Comparison of ENCODE assay signal across 30 mouse cellular contexts in genomic region chr11:18892470-18892869, GRCm38 (mm10).
DNase-seq lines count a peak whose midpoint lies in the region; ATAC-seq and TF ChIP-seq lines count a peak whose summit lies in the region.
"Had no signal": no experiment of that assay in that cellular context is flagged by ENCODE, and none has a peak within 500 bp of the region (broad histone marks: within the 10 kb centered on the region; RNA-seq: fewer than 3 reads in every experiment).

No protein-coding gene starts in this region.

- DNase-seq in frontal cortex, postnatal 14 days (ENCODE audit: low spot score in 2 of 2) = no peak
- DNase-seq in lung, embryonic 14.5 days = peak; percentile 39
- DNase-seq in lung, adult 2 months = no peak
- DNase-seq in 3T3-L1 (ENCODE audit: low read depth, low spot score) = peak; percentile 75
- DNase-seq in NIH3T3 (ENCODE audit: low read depth) = peak; percentile 73
- no peak for DNase-seq in cerebellum, adult 9-11 months
- DNase-seq: B cell, adult 2 months; cerebellum, adult 11-12 months; cerebellum, postnatal 10 days; kidney, adult 8-10 months; lung, postnatal 10 days; right cerebral cortex, adult 18-20 months; thymus, adult 2 months; thymus, postnatal 36 days had no signal

- no peak overlapping the region for H3K9ac ChIP-seq in lung, embryonic 14.5 days
- H3K9ac ChIP-seq: embryonic facial prominence, embryonic 13.5 days; forebrain, embryonic 15.5 days; heart, embryonic 13.5 days; hindbrain, embryonic 15.5 days; limb, embryonic 12.5 days; liver, embryonic 15.5 days; midbrain, embryonic 12.5 days; neural tube, embryonic 12.5 days had no signal

- H3K27me3 ChIP-seq in lung, embryonic 14.5 days (ENCODE audit: insufficient read depth, low read length) = no peaks in the 10 kb centered on the region
- H3K27me3 ChIP-seq: embryonic facial prominence, embryonic 13.5 days; forebrain, embryonic 15.5 days; heart, embryonic 13.5 days; hindbrain, embryonic 15.5 days; liver, embryonic 15.5 days; megakaryocyte, embryonic 14.5 days; neural tube, embryonic 12.5 days had no signal

- no peak overlapping the region for H3K27ac ChIP-seq in lung, embryonic 14.5 days (ENCODE audit: low read depth)
- H3K27ac ChIP-seq: embryonic facial prominence, embryonic 13.5 days; forebrain, embryonic 10.5 days; forebrain, embryonic 15.5 days; heart, embryonic 13.5 days; hindbrain, embryonic 10.5 days; hindbrain, embryonic 15.5 days; layer of hippocampus, adult 2 months; left cerebral cortex, adult 2 months; limb, embryonic 12.5 days; liver, embryonic 15.5 days; midbrain, embryonic 12.5 days; neural tube, embryonic 12.5 days had no signal

- 29% methylated on average over 2 of the region's 2 CpGs for WGBS in lung, embryonic 14.5 days
- 32% methylated on average over 2 of the region's 2 CpGs for WGBS in lung, adult 2 months

- no peak overlapping the region for H3K4me2 ChIP-seq in lung, embryonic 14.5 days
- H3K4me2 ChIP-seq: embryonic facial prominence, embryonic 13.5 days; forebrain, embryonic 15.5 days; heart, embryonic 13.5 days; hindbrain, embryonic 15.5 days; limb, embryonic 12.5 days; liver, embryonic 15.5 days; midbrain, embryonic 12.5 days; neural tube, embryonic 12.5 days had no signal

- H3K4me3 ChIP-seq in lung, embryonic 14.5 days (ENCODE audit: low read depth, low read length) = no peak overlapping the region
- no peak overlapping the region for H3K4me3 ChIP-seq in lung, adult 2 months (replicated peaks; ENCODE audit: extremely low read depth, low read depth, low read length)
- H3K4me3 ChIP-seq: embryonic facial prominence, embryonic 13.5 days; forebrain, embryonic 10.5 days; forebrain, embryonic 15.5 days; heart, embryonic 13.5 days; hindbrain, embryonic 10.5 days; hindbrain, embryonic 15.5 days; layer of hippocampus, adult 2 months; left cerebral cortex, adult 2 months; limb, embryonic 12.5 days; liver, embryonic 15.5 days; megakaryocyte, embryonic 14.5 days; midbrain, embryonic 12.5 days; myocyte; neural tube, embryonic 12.5 days had no signal

- no peaks in the 10 kb centered on the region for H3K9me3 ChIP-seq in lung, embryonic 14.5 days (ENCODE audit: low read depth, low read length)
- H3K9me3 ChIP-seq: embryonic facial prominence, embryonic 13.5 days; forebrain, embryonic 10.5 days; forebrain, embryonic 15.5 days; heart, embryonic 13.5 days; hindbrain, embryonic 10.5 days; hindbrain, embryonic 15.5 days; limb, embryonic 12.5 days; liver, embryonic 15.5 days; megakaryocyte, embryonic 14.5 days; midbrain, embryonic 12.5 days; neural tube, embryonic 12.5 days had no signal

- ATAC-seq in frontal cortex, adult (ENCODE audit: low TSS enrichment) = peak; percentile 41; the same call in 1 of the 2 replicates
- ATAC-seq in lung, embryonic 14.5 days (ENCODE audit: insufficient read depth) = 0 out of 2 replicates have a peak, but pooled peaks have one; percentile 42
- ATAC-seq: forebrain, embryonic 15.5 days; inflammation-experienced regulatory T-cells, adult 6 months had no signal

- no peak for TF ChIP-seq POLR2A in lung, adult 2 months (IDR thresholded peaks at IDR 0.05; ENCODE audit: borderline replicate concordance, extremely low read depth, low read depth, low read length)

- peaks cover 20% of the 10 kb centered on the region for H3K4me1 ChIP-seq in lung, embryonic 14.5 days (ENCODE audit: insufficient read depth)
- H3K4me1 ChIP-seq in lung, adult 2 months (ENCODE audit: control insufficient read depth, insufficient read depth, low read length) = peaks cover 6% of the 10 kb centered on the region
- H3K4me1 ChIP-seq: forebrain, embryonic 15.5 days; hindbrain, embryonic 15.5 days; limb, embryonic 12.5 days; midbrain, embryonic 12.5 days had no signal

- 0 out of 2 replicates have a peak, but pooled peaks cover 9% of the 10 kb centered on the region for H3K36me3 ChIP-seq in lung, embryonic 14.5 days (ENCODE audit: insufficient read depth)
- H3K36me3 ChIP-seq: embryonic facial prominence, embryonic 13.5 days; forebrain, embryonic 10.5 days; forebrain, embryonic 15.5 days; hindbrain, embryonic 15.5 days; limb, embryonic 12.5 days; liver, embryonic 15.5 days; midbrain, embryonic 12.5 days; neural tube, embryonic 12.5 days had no signal

- TF ChIP-seq CTCF in lung, embryonic 14.5 days (IDR thresholded peaks at IDR 0.05; ENCODE audit: low read depth) = no peak
- TF ChIP-seq CTCF in lung, adult 2 months (IDR thresholded peaks at IDR 0.05; ENCODE audit: insufficient read depth, low read length) = no peak

Comparison
In these comparisons a context has a peak if more than half of its experiments do, and no peak if none do; other contexts are left out.
1. DNase-seq: peak in lung, embryonic 14.5 days (single experiment), 3T3-L1 (single experiment) and NIH3T3 (single experiment); none in frontal cortex, postnatal 14 days (0 of 2), lung, adult 2 months (single experiment) and cerebellum, adult 9-11 months (single experiment).